16 mouse cellular contexts compared by ENCODE assay signal in genomic region chr8:128201635-128202034, GRCm38 (mm10).
"Had no signal": no experiment of that assay in that cellular context is flagged by ENCODE, and none has a peak within 500 bp of the region (broad histone marks: within the 10 kb centered on the region; RNA-seq: fewer than 3 reads in every experiment).

No protein-coding gene starts in this region.

- H3K4me1 ChIP-seq: midbrain, embryonic 13.5 days; midbrain, embryonic 15.5 days; neural tube, embryonic 13.5 days; neural tube, embryonic 15.5 days had no signal

- H3K4me3 ChIP-seq: megakaryocyte, embryonic 14.5 days; midbrain, embryonic 13.5 days; midbrain, embryonic 15.5 days; myocyte; neural tube, embryonic 13.5 days; neural tube, embryonic 15.5 days had no signal

- H3K9ac ChIP-seq: lung, embryonic 14.5 days; midbrain, embryonic 13.5 days; midbrain, embryonic 15.5 days; neural tube, embryonic 13.5 days; neural tube, embryonic 15.5 days had no signal

- H3K27me3 ChIP-seq: megakaryocyte, embryonic 14.5 days; midbrain, embryonic 13.5 days; midbrain, embryonic 15.5 days; neural tube, embryonic 13.5 days; neural tube, embryonic 15.5 days had no signal

- H3K36me3 ChIP-seq: midbrain, embryonic 13.5 days; midbrain, embryonic 15.5 days; neural tube, embryonic 13.5 days; neural tube, embryonic 15.5 days had no signal

- ATAC-seq: midbrain, embryonic 13.5 days; midbrain, embryonic 15.5 days had no signal

- DNase-seq: lung, adult 18-20 months; lung, embryonic 14.5 days; lung, postnatal 10 days; lung, postnatal 4 days; retina, postnatal 1 day; right cerebral cortex, postnatal 4 days; spleen, adult 18-20 months; thymus, adult 18-20 months; thymus, postnatal 36 days had no signal

- H3K4me2 ChIP-seq: lung, embryonic 14.5 days; midbrain, embryonic 11.5 days; midbrain, embryonic 13.5 days; midbrain, embryonic 15.5 days; neural tube, embryonic 13.5 days; neural tube, embryonic 15.5 days had no signal

- H3K27ac ChIP-seq: midbrain, embryonic 13.5 days; midbrain, embryonic 15.5 days; neural tube, embryonic 13.5 days; neural tube, embryonic 15.5 days had no signal

- H3K9me3 ChIP-seq: midbrain, embryonic 13.5 days; midbrain, embryonic 15.5 days; neural tube, embryonic 13.5 days; neural tube, embryonic 15.5 days had no signal
